Mouse (Mus musculus): Measurements from ENCODE around the gene Yipf6. TPM values are rescaled to one million over a fixed set of nuclear protein-coding genes. Genes with fewer than 3 reads are reported as not detected.
"Not testable (repeated sequence)": the region's sequence is repeated elsewhere in the genome, so short reads cannot be mapped to it uniquely, and the experiment has no call there.

The Yipf6 gene
- polyA plus RNA-seq, 1 experiment, result not detected

GRCm38 (mm10) chrX:98937555-98938294 lies 1.6 kb downstream of the Yipf6 start:
- no peaks in the 10 kb centered on the region for H3K4me1 ChIP-seq (ENCODE audit: control insufficient read depth, insufficient read depth, low read length)
- WGBS, result 28% methylated on average over 56 of the region's 57 CpGs
- H3K4me3 ChIP-seq (ENCODE audit: insufficient read depth, low read depth, low read length), result peak overlapping the region; percentile 80
- 0 out of 2 replicates have a peak, but pooled peaks have one; percentile 16 for TF ChIP-seq POLR2A (IDR thresholded peaks at IDR 0.05; ENCODE audit: insufficient read depth, low read depth, low read length)
- peak; percentile 34; the same call in 1 of the 2 replicates for TF ChIP-seq CTCF (IDR thresholded peaks at IDR 0.05; ENCODE audit: insufficient read depth, low read depth, low read length)
- peak overlapping the region; percentile 89 for H3K27ac ChIP-seq (ENCODE audit: insufficient read depth, low read depth, low read length)

DNA sequence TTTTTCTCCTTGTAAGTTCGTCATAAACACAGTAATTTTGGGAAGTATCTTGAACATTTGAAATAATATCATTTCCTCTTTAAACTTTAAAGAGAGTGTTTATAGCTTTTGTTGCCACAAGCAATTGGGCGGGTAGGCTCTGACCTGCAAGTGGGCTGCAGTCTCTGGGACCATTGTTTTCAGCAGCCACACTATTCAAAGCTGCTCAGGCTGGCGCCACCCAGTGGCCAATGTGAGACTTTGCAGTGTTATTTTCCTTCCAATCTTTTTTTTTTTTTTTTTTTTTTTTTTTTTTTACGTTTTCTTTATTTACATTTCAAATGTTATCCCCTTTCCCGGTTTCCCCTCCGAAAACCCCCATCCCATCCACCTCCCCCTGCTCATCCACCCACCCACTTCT lies 17.8 kb downstream of the Yipf6 start:
- TF ChIP-seq CTCF (IDR thresholded peaks at IDR 0.05; ENCODE audit: insufficient read depth, low read depth, low read length) (no peak), POLR2A (IDR thresholded peaks at IDR 0.05; ENCODE audit: insufficient read depth, low read depth, low read length) (no peak)
- 20% methylated on average over 5 of the region's 6 CpGs for WGBS
- Histone ChIP-seq H3K4me1 (ENCODE audit: control insufficient read depth, insufficient read depth, low read length) (no peaks in the 10 kb centered on the region), H3K27ac (ENCODE audit: insufficient read depth, low read depth, low read length) (no peak overlapping the region), H3K4me3 (ENCODE audit: insufficient read depth, low read depth, low read length) (no peak overlapping the region)

DNA sequence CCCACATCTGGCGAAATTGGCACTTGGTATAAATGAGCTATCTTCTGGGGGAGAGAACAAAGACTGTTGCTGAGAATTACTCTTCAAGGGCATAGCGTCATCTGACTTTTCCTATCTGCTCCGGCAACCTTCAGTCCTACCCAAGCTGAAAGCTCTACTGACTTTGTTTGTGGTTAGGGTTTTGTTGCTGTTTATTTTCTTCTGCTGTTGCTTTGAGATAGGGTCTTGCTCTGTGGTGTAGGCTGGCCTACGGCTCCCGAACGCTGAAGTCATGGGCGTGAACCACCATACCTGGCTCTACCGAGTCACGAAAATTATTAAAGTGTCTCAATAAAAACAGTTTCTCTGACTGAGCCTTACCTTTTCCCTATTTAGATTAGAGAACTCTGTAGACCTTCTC lies 22.2 kb downstream of the Yipf6 start:
- Histone ChIP-seq H3K27ac (ENCODE audit: insufficient read depth, low read depth, low read length) (no peak overlapping the region), H3K4me1 (ENCODE audit: control insufficient read depth, insufficient read depth, low read length) (no peaks in the 10 kb centered on the region), H3K4me3 (ENCODE audit: insufficient read depth, low read depth, low read length) (no peak overlapping the region)
- no peak for TF ChIP-seq CTCF (IDR thresholded peaks at IDR 0.05; ENCODE audit: insufficient read depth, low read depth, low read length)
- TF ChIP-seq POLR2A (IDR thresholded peaks at IDR 0.05; ENCODE audit: insufficient read depth, low read depth, low read length), result no peak
- WGBS, result 90% methylated on average over 9 of the region's 9 CpGs

DNA sequence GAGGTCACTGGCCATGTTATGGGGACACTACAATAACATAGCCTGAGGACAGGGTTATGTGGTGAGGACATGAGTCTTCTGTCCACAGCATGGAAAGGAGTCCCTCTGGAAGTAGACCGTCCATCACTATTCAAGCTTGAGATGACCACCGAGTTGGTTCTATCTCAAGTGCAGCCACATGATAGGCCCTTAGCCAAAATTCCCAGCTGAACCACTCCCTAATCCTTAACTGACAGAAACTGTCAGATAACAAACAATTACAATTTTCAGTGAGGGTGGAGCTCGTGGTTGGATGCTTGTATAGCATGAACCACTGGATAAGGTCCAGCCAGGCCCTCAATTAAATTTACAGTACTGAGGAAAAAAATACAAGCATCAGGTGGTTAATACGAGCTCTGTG lies 22.9 kb downstream of the Yipf6 start:
- WGBS, result 82% methylated on average over 4 of the region's 4 CpGs
- Histone ChIP-seq H3K4me1 (ENCODE audit: control insufficient read depth, insufficient read depth, low read length) (no peaks in the 10 kb centered on the region), H3K27ac (ENCODE audit: insufficient read depth, low read depth, low read length) (no peak overlapping the region), H3K4me3 (ENCODE audit: insufficient read depth, low read depth, low read length) (no peak overlapping the region)
- TF ChIP-seq CTCF (IDR thresholded peaks at IDR 0.05; ENCODE audit: insufficient read depth, low read depth, low read length), result no peak
- no peak for TF ChIP-seq POLR2A (IDR thresholded peaks at IDR 0.05; ENCODE audit: insufficient read depth, low read depth, low read length)

DNA sequence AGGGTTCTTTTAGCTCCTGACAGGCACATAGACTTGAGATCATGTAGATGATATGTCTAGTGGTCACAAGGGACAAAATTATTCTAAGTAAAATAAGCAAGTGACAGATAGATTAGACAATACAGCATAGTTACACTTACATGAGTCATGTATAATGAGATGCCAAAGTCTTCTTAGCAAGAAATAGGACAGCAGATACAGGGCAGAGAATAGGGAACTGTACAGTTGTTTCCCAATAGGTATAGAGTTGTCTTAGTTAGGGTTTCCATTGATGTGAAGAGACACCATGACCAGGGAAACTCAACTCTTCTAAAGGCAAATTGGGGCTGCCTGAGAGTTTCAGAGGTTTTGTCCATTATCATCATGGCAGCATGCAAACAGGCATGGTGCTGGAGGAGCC lies 27.6 kb downstream of the Yipf6 start:
- Histone ChIP-seq H3K4me3 (ENCODE audit: insufficient read depth, low read depth, low read length) (no peak overlapping the region), H3K4me1 (ENCODE audit: control insufficient read depth, insufficient read depth, low read length) (no peaks in the 10 kb centered on the region), H3K27ac (ENCODE audit: insufficient read depth, low read depth, low read length) (no peak overlapping the region)
- TF ChIP-seq CTCF (IDR thresholded peaks at IDR 0.05; ENCODE audit: insufficient read depth, low read depth, low read length) (no peak), POLR2A (IDR thresholded peaks at IDR 0.05; ENCODE audit: insufficient read depth, low read depth, low read length) (no peak)

DNA sequence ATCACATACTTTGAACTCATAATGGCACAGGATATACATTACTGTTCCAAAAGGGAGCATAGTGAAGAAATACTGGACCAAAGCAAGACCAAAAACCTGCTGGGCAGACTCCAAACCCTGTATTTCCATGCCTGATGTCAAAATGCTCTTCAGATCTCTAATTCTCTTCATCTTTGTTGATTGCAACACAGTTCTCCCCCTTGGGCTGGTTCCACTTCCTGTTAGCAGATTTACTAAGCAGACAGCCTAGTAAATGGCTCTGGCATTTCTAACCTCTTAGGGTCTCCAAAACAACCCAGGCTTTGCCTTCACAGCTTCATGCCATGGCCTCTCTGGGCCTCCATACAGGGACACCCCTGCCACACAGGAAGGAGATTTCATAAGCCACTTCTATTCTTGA lies 28.4 kb downstream of the Yipf6 start:
- Histone ChIP-seq H3K4me1 (ENCODE audit: control insufficient read depth, insufficient read depth, low read length) (no peaks in the 10 kb centered on the region), H3K4me3 (ENCODE audit: insufficient read depth, low read depth, low read length) (no peak overlapping the region), H3K27ac (ENCODE audit: insufficient read depth, low read depth, low read length) (no peak overlapping the region)
- TF ChIP-seq CTCF (IDR thresholded peaks at IDR 0.05; ENCODE audit: insufficient read depth, low read depth, low read length) (no peak), POLR2A (IDR thresholded peaks at IDR 0.05; ENCODE audit: insufficient read depth, low read depth, low read length) (no peak)

DNA sequence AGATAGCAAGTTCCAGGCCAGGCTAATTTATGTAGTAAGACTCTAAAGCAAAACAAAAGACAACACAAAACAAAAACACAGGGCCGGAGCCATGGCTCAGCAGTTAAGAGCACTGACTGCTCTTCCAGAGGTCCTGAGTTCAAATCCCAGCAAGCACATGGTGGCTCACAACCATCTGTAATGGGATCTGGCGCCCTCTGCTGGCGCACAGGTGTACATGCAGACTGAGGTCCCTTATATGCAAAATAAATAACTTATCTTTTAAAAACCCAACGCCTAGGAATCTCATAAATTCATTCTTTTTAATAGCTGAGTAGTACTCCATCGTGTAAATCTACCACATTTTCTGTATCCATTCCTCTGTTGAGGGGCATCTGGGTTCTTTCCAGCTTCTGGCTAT lies 50.5 kb downstream of the Yipf6 start:
- not testable (repeated sequence) for H3K27ac ChIP-seq (ENCODE audit: insufficient read depth, low read depth, low read length); H3K4me1 ChIP-seq (ENCODE audit: control insufficient read depth, insufficient read depth, low read length)
- WGBS, result 57% methylated on average over 5 of the region's 5 CpGs

DNA sequence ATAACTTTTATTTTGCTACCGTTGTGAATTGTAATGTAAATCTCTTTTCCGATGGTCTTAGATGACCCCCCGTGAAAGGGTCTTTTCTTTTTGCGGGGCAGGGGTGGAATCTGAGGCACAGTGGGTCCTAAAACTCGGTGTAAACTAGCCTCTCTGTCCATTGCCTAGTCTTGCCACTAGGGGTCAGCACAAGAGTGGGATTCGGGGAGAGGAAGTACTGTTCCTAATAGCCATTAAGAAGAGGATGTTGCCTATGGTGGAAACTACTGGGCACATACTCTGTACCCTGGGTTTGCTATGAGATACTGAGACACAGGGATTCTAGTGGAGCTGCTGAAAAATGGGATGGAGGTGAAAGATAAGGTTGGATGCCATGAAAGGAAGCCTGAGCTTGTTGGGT lies 53.5 kb downstream of the Yipf6 start:
- WGBS, result 24% methylated on average over 6 of the region's 6 CpGs
- TF ChIP-seq POLR2A (IDR thresholded peaks at IDR 0.05; ENCODE audit: insufficient read depth, low read depth, low read length), result no peak
- TF ChIP-seq CTCF (IDR thresholded peaks at IDR 0.05; ENCODE audit: insufficient read depth, low read depth, low read length), result no peak
- Histone ChIP-seq H3K27ac (ENCODE audit: insufficient read depth, low read depth, low read length) (no peak overlapping the region), H3K4me3 (ENCODE audit: insufficient read depth, low read depth, low read length) (no peak overlapping the region), H3K4me1 (ENCODE audit: control insufficient read depth, insufficient read depth, low read length) (no peaks in the 10 kb centered on the region)

More for the DNA sequence above, 50.5 kb downstream of the Yipf6 start:
- not testable (repeated sequence) for H3K4me3 ChIP-seq (ENCODE audit: insufficient read depth, low read depth, low read length)

Other genes starting within 250 kb of the Yipf6 start
- gene Ophn1, start 45.3 kb upstream of the Yipf6 start, polyA plus RNA-seq (2012; ENCODE audit: insufficient read depth, insufficient read length, low replicate concordance, missing spikeins), result not detected in 2 replicates
- not detected in 2 replicates for gene Stard8, start 66.9 kb downstream of the Yipf6 start, polyA plus RNA-seq (2012; ENCODE audit: insufficient read depth, insufficient read length, low replicate concordance, missing spikeins)
- not detected in 2 replicates for gene Efnb1, start 199.8 kb downstream of the Yipf6 start, polyA plus RNA-seq (2012; ENCODE audit: insufficient read depth, insufficient read length, low replicate concordance, missing spikeins)

Measured in olfactory bulb, adult 2 months (tissue).